Mouse (Mus musculus) ES-E14 (cell line): ENCODE results near the gene Actr1a. TPM values are rescaled to one million over a fixed set of nuclear protein-coding genes. Genes with fewer than 3 reads are reported as not detected.

Experiments
- DNase-seq: peaks from one replicate; pipeline ENCODE4 v3.0.0-alpha.2; 2013; ENCODE audit warnings: low read depth, low spot score
- H3K27ac ChIP-seq: 2 replicates; pipeline ENCODE4 v1.5.1; 2012; ENCODE audit warnings: low read depth, mild to moderate bottlenecking, low read length, moderate library complexity, mixed read lengths; ENCODE audit not compliant: poor library complexity, insufficient read depth, severe bottlenecking
- H3K36me3 ChIP-seq: 2 replicates; pipeline ENCODE4 v1.6.1; 2012; ENCODE audit warnings: mild to moderate bottlenecking, low read length, moderate library complexity, mixed read lengths; ENCODE audit not compliant: control insufficient read depth, poor library complexity, insufficient read depth, severe bottlenecking
- H3K4me1 ChIP-seq, 2 experiments: fragments of 150-350 bp in 1 of 2; sonication (generic) in 1 of 2; 2 replicates each; pipeline ENCODE4 v1.6.1; 2012; ENCODE audit warnings: low read length in 2 of 2, mild to moderate bottlenecking in 1 of 2, mixed read lengths in 1 of 2; ENCODE audit not compliant: control insufficient read depth in 2 of 2, insufficient read depth in 2 of 2, poor library complexity in 1 of 2
- H3K4me3 ChIP-seq, 2 experiments: fragments of 150-350 bp in 1 of 2; sonication (generic) in 1 of 2; 2 replicates each; pipeline ENCODE4 v1.5.1; 2012; ENCODE audit warnings: low read length in 2 of 2, low read depth in 1 of 2, mild to moderate bottlenecking in 1 of 2, mixed read lengths in 1 of 2; ENCODE audit not compliant: insufficient read depth in 1 of 2, poor library complexity in 1 of 2, severe bottlenecking in 1 of 2
- H3K9ac ChIP-seq: 2 replicates; pipeline ENCODE4 v1.6.1; 2012; ENCODE audit warnings: low read depth, mild to moderate bottlenecking, low read length, mixed read lengths; ENCODE audit not compliant: poor library complexity, insufficient read depth, severe bottlenecking
- H3K9me3 ChIP-seq: fragments of 150-350 bp; sonication (generic); 2 replicates; pipeline ENCODE4 v1.6.1; 2012; ENCODE audit warnings: low read depth, mild to moderate bottlenecking, low read length; ENCODE audit not compliant: control insufficient read depth, insufficient read depth
- CHD2 ChIP-seq: IDR thresholded peaks from 2 replicates; pipeline ENCODE4 v1.6.1; 2014; ENCODE audit warnings: mild to moderate bottlenecking, low read depth, low read length, inconsistent platforms
- HCFC1 ChIP-seq: IDR thresholded peaks from 2 replicates; pipeline ENCODE4 v1.6.1; 2012; ENCODE audit warnings: low read length, inconsistent platforms, borderline replicate concordance; ENCODE audit not compliant: insufficient read depth
- MAFK ChIP-seq: IDR thresholded peaks from 2 replicates; pipeline ENCODE4 v1.6.1; 2014; ENCODE audit warnings: mild to moderate bottlenecking, low read depth, low read length, inconsistent platforms; ENCODE audit not compliant: insufficient read depth
- ZC3H11A ChIP-seq: IDR thresholded peaks from 2 replicates; pipeline ENCODE4 v1.6.1; 2012; ENCODE audit warnings: low read depth, mild to moderate bottlenecking, inconsistent platforms, low read length, borderline replicate concordance
- ZNF384 ChIP-seq: IDR thresholded peaks from 2 replicates; pipeline ENCODE4 v1.6.1; 2012; ENCODE audit warnings: low read depth, low read length, inconsistent platforms
- in situ Hi-C, 2 experiments: fragments of 600-800 bp; cut with MboI; formaldehyde crosslinking; loops; one replicate each; pipeline ENCODE4 v1.15.1; 2025; ENCODE audit warnings: low sequenced_read_pairs in 2 of 2, inconsistent platforms in 1 of 2; ENCODE audit not compliant: unreplicated experiment in 2 of 2
- total RNA-seq: library from RNA; depleted of rRNA; stranded (reverse); fragments of 300-350 nt; gene quantifications from 2 replicates; pipeline ENCODE4 v1.2.3, GENCODE M21; 2012

The Actr1a gene
- total RNA-seq, 1 experiment = 85.7 TPM

DNA sequence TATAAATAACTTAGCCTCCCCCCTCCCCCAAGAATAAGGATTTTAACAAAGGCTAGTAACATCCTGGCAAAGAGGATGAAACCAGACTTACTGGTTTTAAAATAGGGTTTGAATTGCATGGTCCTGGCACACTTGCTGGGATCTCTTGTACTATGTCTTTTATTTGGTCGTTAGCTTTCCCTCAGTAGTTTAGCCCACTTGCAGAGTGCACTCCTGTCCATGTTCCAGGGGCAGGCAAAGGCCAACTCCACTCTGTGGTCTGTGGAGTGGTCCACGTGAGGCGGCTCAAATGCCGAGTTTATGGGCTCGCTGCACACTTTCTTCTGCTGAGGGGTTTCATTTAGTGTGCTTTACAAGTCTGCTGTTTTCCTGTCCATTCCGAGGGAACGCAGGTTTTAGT is 4.3 kb upstream of the Actr1a start:
- Histone ChIP-seq H3K4me3 (no peak overlapping the region), H3K9me3 (no peaks in the 10 kb centered on the region), H3K9ac (no peak overlapping the region), H3K27ac (no peak overlapping the region), H3K4me1 (0 out of 4 replicates have a peak, but pooled peaks cover 0 to 2% of the 10 kb centered on the region in 2 experiments), H3K36me3 (peaks cover 7% of the 10 kb centered on the region; the same call in 1 of the 2 replicates)
- no peak for DNase-seq
- TF ChIP-seq ZNF384 = no peak
- TF ChIP-seq CHD2 = no peak
- TF ChIP-seq MAFK = no peak
- TF ChIP-seq ZC3H11A = no peak
- no peak for TF ChIP-seq HCFC1
- in situ Hi-C loops = no loop called here

DNA sequence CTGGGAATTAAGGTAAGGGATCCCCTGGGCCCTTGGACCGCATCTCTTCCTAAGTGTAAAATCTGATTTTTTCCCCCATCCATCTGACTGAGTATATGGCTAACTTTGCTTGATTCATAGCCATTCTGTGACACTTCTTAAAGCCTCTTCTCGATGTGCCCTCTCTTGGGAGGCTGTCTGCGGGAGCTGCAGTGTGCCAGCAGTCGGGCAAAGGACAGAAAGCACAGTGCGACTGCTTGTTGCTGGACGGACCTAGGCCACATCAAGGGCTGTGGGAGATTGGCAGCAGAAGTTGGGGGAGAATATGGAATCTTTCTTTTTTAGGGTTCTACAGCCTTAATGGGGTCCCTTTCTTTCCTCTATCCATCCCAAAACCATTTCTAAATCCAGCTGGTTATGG is 3.8 kb upstream of the Actr1a start:
- no peak for DNase-seq
- Histone ChIP-seq H3K36me3 (peaks cover 6% of the 10 kb centered on the region; the same call in 1 of the 2 replicates), H3K9ac (no peak overlapping the region), H3K9me3 (no peaks in the 10 kb centered on the region), H3K4me1 (0 out of 4 replicates have a peak, but pooled peaks cover 0 to 2% of the 10 kb centered on the region in 2 experiments), H3K27ac (no peak overlapping the region), H3K4me3 (no peak overlapping the region)
- TF ChIP-seq ZNF384 = no peak
- no peak for TF ChIP-seq HCFC1
- TF ChIP-seq CHD2 = no peak
- no peak for TF ChIP-seq MAFK
- no peak for TF ChIP-seq ZC3H11A
- in situ Hi-C loops = no loop called here

- Histone ChIP-seq H3K27ac (no peak overlapping the region), H3K4me1 (peaks cover 0 to 2% of the 10 kb centered on the region in 2 experiments; a peak in 1 of 4 replicates), H3K9me3 (no peaks in the 10 kb centered on the region), H3K36me3 (peaks cover 5% of the 10 kb centered on the region; the same call in 1 of the 2 replicates), H3K9ac (no peak overlapping the region), H3K4me3 (no peak overlapping the region)
- TF ChIP-seq ZC3H11A (no peak), HCFC1 (no peak), ZNF384 (no peak), CHD2 (no peak), MAFK (no peak)
- in situ Hi-C loops = no loop called here
- DNase-seq = no peak
These were observed 2.9 kb upstream of the Actr1a start for GRCm38 (mm10) chr19:46398401-46398800.

GRCm38 (mm10) chr19:46397436-46398001 is 2.0 kb upstream of the Actr1a start:
- Histone ChIP-seq H3K9ac (peak overlapping the region; percentile 81), H3K9me3 (no peaks in the 10 kb centered on the region), H3K36me3 (peaks cover 5% of the 10 kb centered on the region; the same call in 1 of the 2 replicates), H3K27ac (no peak overlapping the region), H3K4me3 (peak overlapping the region; percentile 79 to 86), H3K4me1 (peaks cover 0 to 2% of the 10 kb centered on the region in 2 experiments; a peak in 1 of 4 replicates)
- in situ Hi-C loops = no loop called here
- no peak for DNase-seq
- TF ChIP-seq ZC3H11A (no peak), MAFK (no peak; the same call in 1 of the 2 replicates), HCFC1 (no peak), ZNF384 (no peak), CHD2 (no peak)
